Mouse (Mus musculus): ENCODE measurements around the gene Ly6g5b.

- no peak for TF ChIP-seq CTCF (IDR thresholded peaks at IDR 0.05; ENCODE audit: low read depth, low read length)
- no peak for TF ChIP-seq POLR2A (IDR thresholded peaks at IDR 0.05; ENCODE audit: extremely low read depth, insufficient read depth, low read length)
Measured at GRCm38 (mm10) chr17:35158850-35159593, 43.8 kb upstream of the Ly6g5b start.

All from liver, adult 2 months (tissue).